Mouse (Mus musculus) 3T3-L1 (cell line): Measurements from ENCODE around the gene Rap1gap2.

ENCODE experiments used
- DNase-seq: peaks from one replicate; pipeline ENCODE4 v3.0.0-alpha.2; 2015; ENCODE audit warnings: low read depth, low spot score

Rap1gap2 gene

GRCm38 (mm10) chr11:74574768-74575434 lies 35.8 kb downstream of the Rap1gap2 start:
- DNase-seq = no peak

GRCm38 (mm10) chr11:74572459-74573061 lies 38.2 kb downstream of the Rap1gap2 start:
- peak; percentile 62 for DNase-seq

- no peak for DNase-seq
Measured at GRCm38 (mm10) chr11:74569735-74570134, 41.0 kb downstream of the Rap1gap2 start.

GRCm38 (mm10) chr11:74568463-74568862 lies 42.3 kb downstream of the Rap1gap2 start:
- no peak for DNase-seq

GRCm38 (mm10) chr11:74568004-74568403 lies 42.7 kb downstream of the Rap1gap2 start:
- no peak for DNase-seq

GRCm38 (mm10) chr11:74566326-74566874 lies 44.3 kb downstream of the Rap1gap2 start:
- DNase-seq = peak; percentile 84

- DNase-seq = no peak
Measured at GRCm38 (mm10) chr11:74561392-74561791, 49.3 kb downstream of the Rap1gap2 start.

- DNase-seq = no peak
Measured at GRCm38 (mm10) chr11:74560600-74561227, 50.0 kb downstream of the Rap1gap2 start.

- DNase-seq = no peak
Measured at GRCm38 (mm10) chr11:74559793-74560433, 50.8 kb downstream of the Rap1gap2 start.

- DNase-seq = no peak
Measured at GRCm38 (mm10) chr11:74558933-74559332, 51.8 kb downstream of the Rap1gap2 start.

- peak; percentile 84 for DNase-seq
Measured at GRCm38 (mm10) chr11:74557456-74558230, 53.1 kb downstream of the Rap1gap2 start.

GRCm38 (mm10) chr11:74555716-74556374 lies 54.9 kb downstream of the Rap1gap2 start:
- DNase-seq = peak; percentile 85

- DNase-seq = no peak
Measured at GRCm38 (mm10) chr11:74554683-74555341, 55.9 kb downstream of the Rap1gap2 start.

- DNase-seq = no peak
Measured at GRCm38 (mm10) chr11:74551568-74551967, 59.1 kb downstream of the Rap1gap2 start.

GRCm38 (mm10) chr11:74550615-74551102 lies 60.1 kb downstream of the Rap1gap2 start:
- no peak for DNase-seq

GRCm38 (mm10) chr11:74548781-74549382 lies 61.8 kb downstream of the Rap1gap2 start:
- DNase-seq = no peak

- peak; percentile 80 for DNase-seq
Measured at GRCm38 (mm10) chr11:74546933-74547694, 63.6 kb downstream of the Rap1gap2 start.

GRCm38 (mm10) chr11:74546165-74546564 lies 64.5 kb downstream of the Rap1gap2 start:
- peak; percentile 78 for DNase-seq

GRCm38 (mm10) chr11:74545560-74545959 lies 65.2 kb downstream of the Rap1gap2 start:
- DNase-seq = no peak
